Mouse (Mus musculus) left cerebral cortex, adult 9 months (tissue): ENCODE data around the gene Smim13.
"Not testable (repeated sequence)": the region's sequence is repeated elsewhere in the genome, so short reads cannot be mapped to it uniquely, and the experiment has no call there.

Experiments
- DNase-seq, 2 experiments: peaks; one replicate each; pipeline ENCODE4 v3.0.0; 2022; ENCODE audit warnings: low spot score in 2 of 2

Gene Smim13

GRCm38 (mm10) chr13:41249538-41250317 is at the start of gene Smim13:
Gene Smim13, plus strand, starts transcription at chr13:41249844.
- peak; percentile 93 to 95 for DNase-seq

- peak in 1 of 2 experiments; percentile 10 for DNase-seq
These were observed 48.8 kb upstream of the Smim13 start for GRCm38 (mm10) chr13:41200861-41201260.

GRCm38 (mm10) chr13:41203289-41203688 is 46.4 kb upstream of the Smim13 start:
- DNase-seq = peak in 1 of 2 experiments; percentile 5

GRCm38 (mm10) chr13:41203691-41204090 is 46.0 kb upstream of the Smim13 start:
- DNase-seq = no peak

GRCm38 (mm10) chr13:41205568-41205967 is 44.1 kb upstream of the Smim13 start:
- DNase-seq = not testable (repeated sequence)

- peak in 1 of 2 experiments; percentile 50 for DNase-seq
These were observed 43.4 kb upstream of the Smim13 start for GRCm38 (mm10) chr13:41206241-41206640.

GRCm38 (mm10) chr13:41211276-41211675 is 38.4 kb upstream of the Smim13 start:
- DNase-seq = no peak

GRCm38 (mm10) chr13:41212558-41213322 is 36.9 kb upstream of the Smim13 start:
- no peak for DNase-seq

- DNase-seq = no peak
These were observed 34.0 kb upstream of the Smim13 start for GRCm38 (mm10) chr13:41215669-41216068.

- no peak for DNase-seq
These were observed 33.4 kb upstream of the Smim13 start for GRCm38 (mm10) chr13:41216236-41216635.

GRCm38 (mm10) chr13:41219056-41219455 is 30.6 kb upstream of the Smim13 start:
- no peak for DNase-seq

- DNase-seq = peak in 1 of 2 experiments; percentile 29
These were observed 29.8 kb upstream of the Smim13 start for GRCm38 (mm10) chr13:41219687-41220303.

- peak in 1 of 2 experiments; percentile 38 for DNase-seq
These were observed 29.3 kb upstream of the Smim13 start, which contains the start of gene Elovl2 for GRCm38 (mm10) chr13:41220304-41220834. Gene Elovl2, minus strand, starts transcription at chr13:41220405.

GRCm38 (mm10) chr13:41226513-41226912 is 23.1 kb upstream of the Smim13 start:
- DNase-seq = no peak

- no peak for DNase-seq
These were observed 21.6 kb upstream of the Smim13 start for GRCm38 (mm10) chr13:41228060-41228459.

- DNase-seq = no peak
These were observed 19.4 kb upstream of the Smim13 start for GRCm38 (mm10) chr13:41230256-41230655.

GRCm38 (mm10) chr13:41231389-41231983 is 18.2 kb upstream of the Smim13 start:
- no peak for DNase-seq

GRCm38 (mm10) chr13:41232209-41232608 is 17.4 kb upstream of the Smim13 start:
- DNase-seq = no peak

- DNase-seq = no peak
These were observed 16.4 kb upstream of the Smim13 start for GRCm38 (mm10) chr13:41233241-41233640.

- DNase-seq = no peak
These were observed 14.5 kb upstream of the Smim13 start for GRCm38 (mm10) chr13:41235181-41235580.
